Mouse (Mus musculus) small intestine, adult 2 months (tissue): Measurements from ENCODE around the gene Cfap70. TPM values are rescaled to one million over a fixed set of nuclear protein-coding genes. Genes with fewer than 3 reads are reported as not detected.

ENCODE experiments used
- H3K27ac ChIP-seq: fragments of 200-500 bp; 2 replicates; pipeline ENCODE4 v1.5.1; 2012; ENCODE audit warnings: low read depth, low read length, control low read depth, inconsistent platforms; ENCODE audit not compliant: insufficient read depth
- H3K27me3 ChIP-seq: fragments of 200-500 bp; 2 replicates; pipeline ENCODE4 v1.6.1; 2012; ENCODE audit warnings: mild to moderate bottlenecking, moderate library complexity, low read length, inconsistent platforms; ENCODE audit not compliant: control insufficient read depth, insufficient read depth
- H3K36me3 ChIP-seq: fragments of 200-500 bp; 2 replicates; pipeline ENCODE4 v1.6.1; 2012; ENCODE audit warnings: mild to moderate bottlenecking, low read length, control low read depth, inconsistent platforms; ENCODE audit not compliant: control insufficient read depth, insufficient read depth
- H3K4me1 ChIP-seq: fragments of 200-500 bp; 2 replicates; pipeline ENCODE4 v1.6.1; 2012; ENCODE audit warnings: low read length, inconsistent platforms, mixed read lengths; ENCODE audit not compliant: control insufficient read depth, insufficient read depth, insufficient read length
- H3K4me3 ChIP-seq: fragments of 200-500 bp; 2 replicates; pipeline ENCODE4 v1.5.1; 2012; ENCODE audit warnings: low read depth, mild to moderate bottlenecking, control low read depth, inconsistent platforms, low read length, moderate library complexity
- CTCF ChIP-seq: fragments of 200-500 bp; IDR thresholded peaks from 2 replicates; pipeline ENCODE4 v1.5.1; 2012; ENCODE audit warnings: low read depth, mild to moderate bottlenecking, control low read depth, inconsistent platforms, low read length, moderate library complexity, mixed read lengths; ENCODE audit not compliant: insufficient replicate concordance, insufficient read length; ENCODE audit errors: extremely low read depth
- POLR2A ChIP-seq: fragments of 200-500 bp; IDR thresholded peaks from 2 replicates; pipeline ENCODE4 v1.6.1; 2012; ENCODE audit warnings: low read depth, mild to moderate bottlenecking, control low read depth, inconsistent platforms, low read length, moderate library complexity
- WGBS: fragments of 180-500 bp; shearing (Covaris S2); methylation state at CpG from one replicate; pipeline ENCODE4 v1.1.7; 2018; 5-methylcytosine and 5-hydroxymethylcytosine counted together
- polyA plus RNA-seq: library from polyadenylated mRNA; depleted of rRNA; stranded (reverse); fragments of >200 nt; gene quantifications from 2 replicates; pipeline ENCODE4 v1.2.3, GENCODE M21; 2012

Cfap70 gene
- polyA plus RNA-seq, 1 experiment = not detected

GRCm38 (mm10) chr14:20451302-20451701, 724 bp downstream of the Cfap70 start:
- Histone ChIP-seq H3K27ac (no peak overlapping the region), H3K36me3 (peaks cover 9% of the 10 kb centered on the region), H3K27me3 (no peaks in the 10 kb centered on the region), H3K4me1 (peaks cover 3% of the 10 kb centered on the region; the same call in 1 of the 2 replicates), H3K4me3 (no peak overlapping the region)
- WGBS = 4% methylated on average over 2 of the region's 2 CpGs
- TF ChIP-seq POLR2A (no peak), CTCF (no peak)

- no peaks in the 10 kb centered on the region for H3K27me3 ChIP-seq
- no peak overlapping the region for H3K27ac ChIP-seq
- no peak for TF ChIP-seq CTCF
- TF ChIP-seq POLR2A = no peak
- 26% methylated on average over 12 of the region's 12 CpGs for WGBS
- no peaks in the 10 kb centered on the region for H3K36me3 ChIP-seq
- no peak overlapping the region for H3K4me3 ChIP-seq
- H3K4me1 ChIP-seq = peaks cover 3% of the 10 kb centered on the region; the same call in 1 of the 2 replicates
Measured at GRCm38 (mm10) chr14:20447209-20447608, 4.8 kb downstream of the Cfap70 start.

GRCm38 (mm10) chr14:20442252-20442651, 9.8 kb downstream of the Cfap70 start:
- WGBS = 62% methylated on average over 17 of the region's 17 CpGs
- TF ChIP-seq POLR2A (no peak), CTCF (no peak)
- H3K4me1 ChIP-seq = no peaks in the 10 kb centered on the region
- no peak overlapping the region for H3K4me3 ChIP-seq
- H3K27me3 ChIP-seq = no peaks in the 10 kb centered on the region
- H3K27ac ChIP-seq = no peak overlapping the region
- H3K36me3 ChIP-seq = no peaks in the 10 kb centered on the region

- no peaks in the 10 kb centered on the region for H3K4me1 ChIP-seq
- H3K4me3 ChIP-seq = no peak overlapping the region
- TF ChIP-seq POLR2A (no peak), CTCF (no peak)
- no peak overlapping the region for H3K27ac ChIP-seq
- no peaks in the 10 kb centered on the region for H3K36me3 ChIP-seq
- no peaks in the 10 kb centered on the region for H3K27me3 ChIP-seq
- WGBS = 62% methylated on average over 6 of the region's 6 CpGs
Measured at GRCm38 (mm10) chr14:20436976-20437375, 15.1 kb downstream of the Cfap70 start.

GRCm38 (mm10) chr14:20432420-20432819, 19.6 kb downstream of the Cfap70 start:
- no peak overlapping the region for H3K4me3 ChIP-seq
- TF ChIP-seq POLR2A = no peak
- no peak for TF ChIP-seq CTCF
- no peaks in the 10 kb centered on the region for H3K36me3 ChIP-seq
- 85% methylated on average over 4 of the region's 4 CpGs for WGBS
- no peaks in the 10 kb centered on the region for H3K4me1 ChIP-seq
- no peak overlapping the region for H3K27ac ChIP-seq
- no peaks in the 10 kb centered on the region for H3K27me3 ChIP-seq

- H3K4me1 ChIP-seq = no peaks in the 10 kb centered on the region
- TF ChIP-seq POLR2A (no peak), CTCF (no peak)
- no peaks in the 10 kb centered on the region for H3K27me3 ChIP-seq
- H3K27ac ChIP-seq = no peak overlapping the region
- WGBS = 30% methylated on average over 6 of the region's 6 CpGs
- H3K4me3 ChIP-seq = no peak overlapping the region
- H3K36me3 ChIP-seq = no peaks in the 10 kb centered on the region
Measured at GRCm38 (mm10) chr14:20431726-20432125, 20.3 kb downstream of the Cfap70 start.

GRCm38 (mm10) chr14:20429833-20430232, 22.2 kb downstream of the Cfap70 start:
- no peaks in the 10 kb centered on the region for H3K27me3 ChIP-seq
- no peaks in the 10 kb centered on the region for H3K4me1 ChIP-seq
- no peak overlapping the region for H3K4me3 ChIP-seq
- TF ChIP-seq CTCF (no peak), POLR2A (no peak)
- H3K27ac ChIP-seq = no peak overlapping the region
- 43% methylated on average over 1 of the region's 1 CpGs for WGBS
- H3K36me3 ChIP-seq = no peaks in the 10 kb centered on the region

- WGBS = 35% methylated on average over 1 of the region's 1 CpGs
- no peak for TF ChIP-seq POLR2A
- Histone ChIP-seq H3K4me3 (no peak overlapping the region), H3K4me1 (no peaks in the 10 kb centered on the region), H3K27me3 (no peaks in the 10 kb centered on the region), H3K36me3 (no peaks in the 10 kb centered on the region), H3K27ac (no peak overlapping the region)
Measured at GRCm38 (mm10) chr14:20428593-20428992, 23.4 kb downstream of the Cfap70 start.
